Mouse (Mus musculus) layer of hippocampus, adult 9-11 months (tissue): Measurements from ENCODE around the gene Cers5.
A peak's percentile ranks its signal among the peaks of the same experiment; 100 is the strongest.
"Not testable (repeated sequence)": the region's sequence is repeated elsewhere in the genome, so short reads cannot be mapped to it uniquely, and the experiment has no call there.

ENCODE experiments used
- DNase-seq: peaks from one replicate; pipeline ENCODE4 v3.0.0; 2022

The Cers5 gene

GRCm38 (mm10) chr15:99772881-99772924, at the start of gene Cers5:
Cers5 (minus strand) TSS chr15:99772885.
- DNase-seq = not testable (repeated sequence)

DNA sequence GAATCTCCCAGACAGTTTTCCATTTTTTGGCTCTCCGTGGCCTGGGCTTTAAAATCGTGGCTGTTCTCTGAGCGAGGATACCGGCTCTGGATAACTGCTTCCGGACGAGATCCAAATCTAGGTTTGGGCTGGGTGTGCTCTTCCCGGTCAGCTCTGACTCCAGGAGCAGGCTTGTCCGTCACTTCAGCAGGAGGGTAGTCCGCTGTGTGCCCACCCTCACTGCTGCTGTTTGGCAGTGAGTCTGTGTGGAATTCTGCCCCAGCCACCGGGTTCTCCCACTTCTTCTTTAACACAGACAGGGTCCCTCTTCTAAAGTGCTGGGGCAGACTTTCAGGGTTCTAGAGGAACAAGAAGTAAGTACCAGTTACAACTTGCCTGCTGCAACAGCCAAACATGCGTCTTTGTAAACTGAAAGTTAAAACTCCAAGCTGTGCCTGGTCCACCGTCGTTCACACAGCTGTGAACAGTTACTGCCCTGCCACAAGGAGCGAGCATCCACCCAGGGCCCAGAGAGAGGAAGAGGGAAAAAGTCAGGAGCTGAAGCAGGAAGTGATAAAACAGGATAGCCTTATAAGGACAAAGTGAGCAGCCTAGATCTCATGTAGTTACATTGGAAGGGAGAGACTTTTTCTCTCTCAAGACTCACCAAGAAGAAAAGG, 47.1 kb upstream of the Cers5 start:
- DNase-seq = no peak

DNA sequence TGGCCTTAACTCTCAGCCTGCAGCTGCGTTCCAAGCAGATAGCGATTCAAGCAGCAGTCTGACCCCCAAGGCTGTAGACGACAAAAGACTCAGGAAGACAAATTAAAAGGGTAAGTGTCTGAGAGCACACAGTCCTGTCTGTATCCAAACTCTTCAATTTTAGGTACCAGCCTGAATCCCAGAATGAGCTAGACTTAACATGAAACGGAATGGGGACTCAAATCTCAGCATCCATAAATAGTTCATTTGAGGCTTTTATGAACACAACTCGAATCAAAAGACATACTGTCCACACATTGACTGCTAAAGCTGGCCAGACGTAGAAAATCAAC, 46.4 kb upstream of the Cers5 start:
- no peak for DNase-seq

- peak; percentile 21 for DNase-seq
Measured at GRCm38 (mm10) chr15:99818321-99819108, 45.8 kb upstream of the Cers5 start.

DNA sequence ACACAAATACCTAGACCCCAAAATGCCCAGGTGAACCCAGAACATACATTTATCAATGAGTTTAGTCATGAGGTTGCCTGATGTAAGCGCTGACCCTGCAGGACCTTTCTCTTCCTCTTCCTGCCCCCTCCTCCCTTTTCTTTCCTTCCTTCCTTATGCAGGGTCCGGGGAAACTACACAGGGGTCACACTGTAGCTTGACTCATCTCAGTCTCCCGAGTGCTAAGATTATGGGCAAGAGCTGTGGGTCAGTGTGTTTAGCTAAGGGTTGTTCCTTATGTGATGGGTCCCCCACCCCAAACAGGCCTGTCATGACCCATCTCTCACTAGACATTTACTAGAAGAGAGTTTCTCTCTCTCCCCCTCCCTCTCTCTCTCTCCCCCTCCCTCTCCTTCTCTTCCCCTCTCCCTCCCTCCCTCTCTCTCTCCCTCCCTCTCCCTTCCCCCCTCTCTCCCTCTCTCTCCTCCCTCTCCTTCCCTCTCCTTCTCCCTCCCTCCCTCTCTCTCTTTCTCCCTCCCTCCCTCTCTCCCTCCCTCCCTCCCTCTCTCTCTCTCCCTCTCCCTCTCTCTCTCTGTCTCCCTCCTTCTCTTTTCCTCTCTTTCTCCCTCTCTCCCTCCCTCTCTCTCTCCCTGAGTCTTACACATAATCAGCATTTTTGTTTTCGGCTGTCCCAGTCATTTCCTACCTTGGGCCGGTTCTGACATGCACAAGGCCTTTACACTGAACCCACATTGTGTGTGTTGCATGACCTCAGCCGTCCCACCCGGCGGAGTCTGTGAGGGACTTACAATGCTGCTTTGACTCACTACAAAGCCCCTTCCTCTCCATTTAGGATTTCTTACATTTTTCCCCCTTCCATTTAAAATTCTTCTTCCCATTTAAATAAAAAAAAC, 44.9 kb upstream of the Cers5 start:
- no peak for DNase-seq

GRCm38 (mm10) chr15:99815999-99816398, 43.3 kb upstream of the Cers5 start:
- DNase-seq = no peak

- DNase-seq = no peak
Measured at GRCm38 (mm10) chr15:99814554-99815260, 42.0 kb upstream of the Cers5 start.

DNA sequence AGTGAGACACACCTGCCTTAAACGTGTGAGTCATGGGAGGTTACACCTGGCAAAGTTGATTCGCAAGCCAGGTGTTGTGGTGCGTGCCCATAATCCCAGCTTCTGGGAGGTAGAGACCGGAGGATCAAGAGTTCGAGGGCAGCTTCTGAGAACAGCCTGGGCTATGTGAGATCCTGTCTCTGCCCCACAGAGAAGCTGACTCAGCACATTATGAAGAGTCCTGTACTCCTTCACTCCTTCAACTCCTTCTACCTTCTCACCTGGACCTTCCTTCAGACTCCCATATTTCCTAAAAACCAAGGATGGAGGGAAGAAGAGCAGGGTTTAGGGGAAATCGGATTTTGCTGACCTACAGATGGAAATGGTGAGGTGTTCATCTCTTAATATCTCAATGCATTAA, 41.0 kb upstream of the Cers5 start:
- DNase-seq = no peak

DNA sequence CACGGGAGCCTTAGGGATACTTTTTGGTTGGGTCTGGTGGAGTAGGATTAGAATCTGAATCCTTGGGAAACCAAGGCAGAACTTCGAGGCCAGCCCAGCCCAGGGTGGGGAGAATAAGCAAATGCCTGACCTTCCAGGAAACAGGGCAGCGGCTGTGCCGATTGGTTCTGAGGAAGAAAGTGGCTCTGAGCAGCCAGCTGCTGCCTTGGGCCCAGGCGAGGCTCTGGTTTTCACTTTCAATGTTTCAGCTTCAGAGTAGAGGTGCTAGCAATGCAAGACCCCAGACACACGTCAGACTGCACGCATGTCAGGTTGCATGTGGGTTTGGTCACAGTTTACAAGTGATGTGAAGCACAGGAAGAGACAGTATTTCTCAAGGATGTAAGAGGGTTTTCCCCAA, 39.4 kb upstream of the Cers5 start:
- no peak for DNase-seq

- DNase-seq = peak; percentile 54
Measured at GRCm38 (mm10) chr15:99807776-99808735, 35.4 kb upstream of the Cers5 start.

DNA sequence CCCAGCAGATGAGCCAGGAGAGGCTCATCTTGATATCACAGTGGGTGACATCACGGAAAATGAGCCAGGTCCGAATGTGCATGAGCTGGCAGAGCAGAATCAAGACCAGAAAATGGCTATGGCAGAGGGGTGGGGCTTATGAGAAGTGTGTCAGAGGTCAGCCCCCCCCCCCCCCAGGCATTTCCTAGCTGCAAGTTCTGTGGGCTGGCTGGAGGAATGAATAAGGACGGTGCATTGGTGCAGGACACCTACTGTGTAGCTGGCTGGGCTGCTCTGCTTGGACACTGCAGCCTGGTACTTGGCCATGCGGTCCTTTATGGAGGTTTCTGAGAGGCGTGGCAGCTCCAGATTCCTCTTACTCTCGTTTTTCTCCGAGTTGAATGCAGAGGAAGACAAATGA, 33.5 kb upstream of the Cers5 start:
- no peak for DNase-seq

GRCm38 (mm10) chr15:99805673-99806072, 33.0 kb upstream of the Cers5 start:
- DNase-seq = no peak

- no peak for DNase-seq
Measured at GRCm38 (mm10) chr15:99803186-99803644, 30.5 kb upstream of the Cers5 start.

DNA sequence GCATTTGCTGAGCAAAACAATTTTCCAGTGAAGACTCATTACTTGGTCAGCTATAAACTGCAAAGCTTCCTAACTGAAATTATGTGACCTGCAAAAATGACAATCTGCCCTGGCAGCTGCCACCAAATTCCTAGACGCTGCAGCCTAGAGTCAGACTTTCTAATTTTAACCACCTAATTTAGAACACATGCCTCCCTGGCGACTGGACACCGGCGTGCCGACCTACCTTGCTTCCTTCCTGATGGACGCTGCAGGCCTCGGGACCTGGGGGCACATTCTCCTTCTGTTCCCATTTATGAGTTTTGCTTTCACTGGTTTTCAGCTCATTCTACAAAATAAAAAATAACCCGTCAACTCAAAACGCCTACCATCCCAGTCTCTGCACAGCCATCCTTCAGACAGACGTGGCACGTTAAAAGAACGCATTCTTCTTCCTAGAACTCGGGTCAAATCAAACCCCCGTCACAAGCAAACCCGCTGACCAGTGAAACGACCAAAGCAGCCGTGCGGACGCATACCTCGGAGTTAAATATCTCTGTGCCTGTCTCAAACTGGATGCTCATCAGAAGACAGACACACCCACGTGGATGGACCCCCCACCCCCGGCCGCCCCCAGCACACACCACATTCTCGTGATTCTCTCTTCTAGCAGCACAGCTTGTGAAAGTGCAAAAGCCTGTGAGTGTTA, 29.3 kb upstream of the Cers5 start:
- no peak for DNase-seq

DNA sequence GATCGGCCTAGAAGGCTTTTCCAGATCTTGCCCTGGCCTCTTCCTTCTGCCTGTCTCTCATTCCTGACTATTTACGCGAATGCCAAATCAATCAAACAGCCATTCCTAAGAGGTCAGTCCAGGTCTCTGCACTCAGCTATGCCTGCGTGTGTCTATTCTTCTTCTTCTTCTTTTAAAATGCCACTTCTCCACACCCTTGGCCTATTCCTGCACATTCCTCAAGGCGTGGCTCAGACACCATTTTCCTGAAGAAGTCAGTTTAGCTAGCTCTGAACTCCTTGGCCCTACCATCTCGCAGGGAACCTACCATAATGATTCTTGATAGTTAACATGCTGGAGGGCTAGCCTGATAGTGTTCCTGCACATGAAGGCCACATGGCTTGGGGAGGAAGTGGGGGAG, 27.0 kb upstream of the Cers5 start:
- DNase-seq = no peak

- DNase-seq = no peak
Measured at GRCm38 (mm10) chr15:99797898-99798297, 25.2 kb upstream of the Cers5 start.

- no peak for DNase-seq
Measured at GRCm38 (mm10) chr15:99796735-99797134, 24.1 kb upstream of the Cers5 start.

- DNase-seq = no peak
Measured at GRCm38 (mm10) chr15:99796066-99796465, 23.4 kb upstream of the Cers5 start.

- DNase-seq = no peak
Measured at GRCm38 (mm10) chr15:99792221-99792815, 19.6 kb upstream of the Cers5 start.

DNA sequence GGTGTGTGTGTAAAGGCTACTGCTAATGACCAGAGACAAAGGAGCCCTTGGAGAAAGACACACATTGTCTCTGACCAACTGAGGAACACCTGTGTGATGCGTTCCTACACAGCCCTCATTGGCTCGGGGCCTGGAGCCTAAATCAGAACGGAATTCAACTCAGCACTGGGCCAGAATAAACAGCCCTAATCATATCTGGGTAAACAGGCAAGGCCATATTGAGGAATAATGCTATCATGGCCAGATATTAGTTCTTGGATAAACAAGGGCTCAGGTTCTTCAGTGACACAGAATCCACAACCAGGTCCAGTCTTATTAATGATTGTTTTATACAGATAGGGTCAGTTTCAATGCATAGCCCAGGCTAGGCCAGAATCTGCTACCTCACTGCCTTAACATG, 18.3 kb upstream of the Cers5 start:
- no peak for DNase-seq

DNA sequence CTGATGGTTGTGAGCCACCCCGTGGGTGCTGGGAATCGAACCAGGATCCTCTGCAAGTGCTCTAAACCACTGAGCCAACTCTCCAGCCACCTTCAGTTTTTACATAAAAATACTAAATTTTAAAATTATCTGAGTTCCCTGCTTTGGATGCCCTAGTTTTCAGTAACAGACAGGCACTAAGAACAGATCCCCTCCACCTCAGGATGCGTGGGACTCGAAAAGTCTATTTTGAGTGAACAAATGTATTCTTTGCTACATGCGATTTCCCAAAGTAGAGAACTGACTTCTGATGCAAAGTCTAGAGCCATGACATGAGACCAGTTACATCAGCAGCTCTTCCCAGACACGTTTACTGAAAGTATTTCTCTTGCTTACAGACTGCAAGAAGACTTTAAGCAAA, 17.8 kb upstream of the Cers5 start:
- DNase-seq = no peak
